Comparison of ENCODE assay signal across 12 mouse cellular contexts in the genomic region with DNA sequence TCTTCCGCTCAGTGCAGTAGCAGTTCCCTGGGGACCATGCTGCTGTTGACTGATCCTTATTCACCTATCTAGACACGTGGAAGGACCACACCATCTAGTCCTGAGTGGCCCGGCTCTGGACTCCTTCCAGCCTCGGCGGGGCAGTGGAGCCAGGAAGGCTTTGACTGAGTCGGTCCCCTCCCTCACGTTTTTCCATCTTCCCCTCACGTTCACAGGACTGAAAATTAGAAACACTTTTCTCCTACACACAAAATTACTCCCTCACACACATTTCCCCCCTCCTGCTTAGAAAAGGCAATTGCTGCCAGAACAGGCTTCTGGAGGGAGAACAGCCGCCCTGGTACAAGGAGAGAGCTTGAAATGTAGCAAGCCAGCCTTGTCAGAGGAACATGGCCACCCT. TPM values are rescaled to one million over a fixed set of nuclear protein-coding genes. Genes with fewer than 3 reads are reported as not detected.
DNase-seq lines count a peak whose midpoint lies in the region; ATAC-seq and TF ChIP-seq lines count a peak whose summit lies in the region.
"Had no signal": no experiment of that assay in that cellular context is flagged by ENCODE, and none has a peak within 500 bp of the region (broad histone marks: within the 10 kb centered on the region; RNA-seq: fewer than 3 reads in every experiment).

No protein-coding gene starts in this region.

- H3K36me3 ChIP-seq in intestine, embryonic 14.5 days (ENCODE audit: control insufficient read depth, insufficient read depth, low read length), result peaks cover 13% of the 10 kb centered on the region; the same call in 1 of the 2 replicates
- peaks cover 13% of the 10 kb centered on the region; the same call in 1 of the 2 replicates for H3K36me3 ChIP-seq in intestine, postnatal 0 days (ENCODE audit: control insufficient read depth, insufficient read depth)

- TF ChIP-seq CTCF in intestine, postnatal 0 days (IDR thresholded peaks at IDR 0.05; ENCODE audit: low read depth), result no peak

- ATAC-seq in intestine, embryonic 14.5 days (replicated peaks; ENCODE audit: low FRiP score, low TSS enrichment, low read depth), result no peak
- ATAC-seq in intestine, postnatal 0 days, result no peak
- ATAC-seq: inflammation-experienced regulatory T-cells, adult 6 months had no signal

- H3K4me2 ChIP-seq in intestine, embryonic 14.5 days (ENCODE audit: low read length), result no peak overlapping the region
- H3K4me2 ChIP-seq in intestine, postnatal 0 days (replicated peaks; ENCODE audit: low read depth), result no peak overlapping the region
- H3K4me2 ChIP-seq: neural tube, embryonic 13.5 days had no signal

- H3K9me3 ChIP-seq in intestine, embryonic 14.5 days (ENCODE audit: control insufficient read depth, low read length), result no peaks in the 10 kb centered on the region
- no peaks in the 10 kb centered on the region for H3K9me3 ChIP-seq in intestine, postnatal 0 days (ENCODE audit: control insufficient read depth)
- H3K9me3 ChIP-seq: G1E; neural tube, embryonic 13.5 days had no signal

- H3K4me1 ChIP-seq in intestine, embryonic 14.5 days (replicated peaks; ENCODE audit: control insufficient read depth, insufficient read depth, low read length), result peaks cover 53% of the 10 kb centered on the region
- peaks cover 24% of the 10 kb centered on the region; the same call in 1 of the 2 replicates for H3K4me1 ChIP-seq in intestine, postnatal 0 days (replicated peaks; ENCODE audit: control insufficient read depth, insufficient read depth, low read length)

- H3K9ac ChIP-seq in intestine, embryonic 14.5 days (ENCODE audit: low read length), result no peak overlapping the region
- no peak overlapping the region for H3K9ac ChIP-seq in intestine, postnatal 0 days (ENCODE audit: low read depth, low read length)
- H3K9ac ChIP-seq: neural tube, embryonic 13.5 days had no signal

- H3K4me3 ChIP-seq in intestine, embryonic 14.5 days (ENCODE audit: low read depth, low read length), result no peak overlapping the region
- no peak overlapping the region for H3K4me3 ChIP-seq in intestine, postnatal 0 days (ENCODE audit: low read depth, low read length)
- H3K4me3 ChIP-seq: neural tube, embryonic 13.5 days had no signal

- H3K27me3 ChIP-seq in intestine, embryonic 14.5 days (replicated peaks; ENCODE audit: control insufficient read depth, insufficient read depth, low read length), result no peaks in the 10 kb centered on the region
- H3K27me3 ChIP-seq in intestine, postnatal 0 days (replicated peaks; ENCODE audit: control insufficient read depth, insufficient read depth, low read length), result no peaks in the 10 kb centered on the region
- H3K27me3 ChIP-seq: neural tube, embryonic 13.5 days had no signal

- 70% methylated on average over 9 of the region's 9 CpGs for WGBS in intestine, embryonic 14.5 days
- WGBS in intestine, postnatal 0 days, result 67% methylated on average over 9 of the region's 9 CpGs

- peak overlapping the region; percentile 33; the same call in 1 of the 2 replicates for H3K27ac ChIP-seq in intestine, embryonic 14.5 days (ENCODE audit: low read depth)
- no peak overlapping the region for H3K27ac ChIP-seq in intestine, postnatal 0 days (ENCODE audit: low read depth, low read length)
- H3K27ac ChIP-seq: macrophage; neural tube, embryonic 13.5 days had no signal

- no peak for DNase-seq in intestine, embryonic 14.5 days (ENCODE audit: low spot score)
- peak; percentile 77 for DNase-seq in brain, adult 2 months (ENCODE audit: low read depth, low spot score)
- DNase-seq in heart, adult 9 months (ENCODE audit: low spot score in 2 of 2), result peak; percentile 79 to 81
- DNase-seq in kidney, postnatal 10 days, result peak; percentile 42
- DNase-seq in thymus, postnatal 10 days (ENCODE audit: low spot score in 2 of 2), result no peak
- DNase-seq in layer of hippocampus, postnatal 14 days (ENCODE audit: low spot score in 2 of 2), result no peak
- DNase-seq in adrenal gland, postnatal 25 days, result no peak

RNA-seq across cellular contexts. Expression of gene Mbnl2, which starts 13.6 kb away (rescaled TPM):
- polyA plus RNA-seq in intestine, embryonic 14.5 days (2014; fragmentation: Nextera tagmentation; extraction: Ambion mirVana), result 111 and 118 TPM in 2 replicates
- 94.4 and 99.0 TPM in 2 replicates for polyA plus RNA-seq in intestine, postnatal 0 days (2015; fragmentation: Nextera tagmentation; extraction: Ambion mirVana)
- total RNA-seq in layer of hippocampus, postnatal 14 days (2021), result 100 to 1,000 TPM; 201 to 204 TPM
- total RNA-seq in adrenal gland, postnatal 25 days (2021), result 202 and 226 TPM in 2 replicates

Comparison
In these comparisons a context has a peak if more than half of its experiments do, and no peak if none do; other contexts are left out.
1. DNase-seq: peak in brain, adult 2 months (single experiment), heart, adult 9 months (2 of 2) and kidney, postnatal 10 days (single experiment); none in intestine, embryonic 14.5 days (single experiment), thymus, postnatal 10 days (0 of 2), layer of hippocampus, postnatal 14 days (0 of 2) and adrenal gland, postnatal 25 days (single experiment).